Mouse (Mus musculus): Measurements from ENCODE around the gene Rpl10a.

DNA sequence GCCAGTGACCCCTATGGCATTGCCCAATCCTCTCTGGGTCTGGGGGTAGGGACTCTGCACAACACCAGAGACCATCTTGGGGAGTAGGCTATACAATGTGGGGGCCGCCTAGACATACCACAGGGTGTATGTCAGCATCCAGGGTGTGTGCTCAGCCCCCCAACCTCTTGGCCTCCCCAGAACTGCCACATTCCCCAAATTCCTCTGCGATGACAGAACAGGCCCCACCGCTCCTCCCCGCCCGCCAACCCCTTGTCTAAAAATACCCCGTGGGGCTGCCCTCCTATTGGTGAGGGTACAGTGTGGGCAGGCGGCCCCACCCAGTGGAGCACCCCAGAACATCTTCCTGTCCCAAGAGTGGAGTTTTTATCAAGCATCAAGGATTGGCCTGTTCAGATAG, 12.3 kb downstream of the Rpl10a start:
- no peak for TF ChIP-seq CTCF (IDR thresholded peaks at IDR 0.05; ENCODE audit: low read depth)
- no peak for TF ChIP-seq EP300 (optimal IDR thresholded peaks at IDR 0.05)
